Comparison of ENCODE assay signal across 10 mouse cellular contexts in the genomic region with DNA sequence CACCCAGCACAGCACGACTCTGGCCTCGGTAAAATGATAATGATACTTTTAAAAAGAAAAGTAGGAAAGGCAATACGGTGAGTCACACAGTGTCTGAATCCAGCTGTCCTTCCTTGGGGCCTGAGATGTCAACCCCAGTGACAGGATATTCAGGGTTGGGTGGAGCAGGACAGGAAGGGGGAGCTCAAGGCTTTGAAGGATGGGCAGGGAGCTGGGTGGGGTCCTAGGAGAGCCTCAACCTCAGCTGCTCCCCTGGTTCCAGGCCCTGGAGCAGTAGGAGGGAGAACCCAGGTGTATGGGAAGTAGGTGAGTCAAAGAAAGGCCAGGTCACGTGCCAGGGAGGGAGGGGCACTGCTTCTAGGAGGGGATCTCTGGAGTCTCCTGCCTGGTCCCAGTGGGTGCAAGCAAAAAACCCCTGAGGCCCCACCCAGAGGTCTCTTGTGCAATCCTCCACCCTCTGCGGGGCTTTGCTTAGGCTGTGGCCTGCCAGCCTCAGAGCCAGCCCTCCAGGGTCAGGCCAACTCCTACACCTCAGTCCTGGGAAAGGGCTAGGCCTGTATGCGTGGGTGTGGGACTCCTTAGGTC. TPM values are rescaled to one million over a fixed set of nuclear protein-coding genes. Genes with fewer than 3 reads are reported as not detected.
DNase-seq lines count a peak whose midpoint lies in the region; ATAC-seq and TF ChIP-seq lines count a peak whose summit lies in the region.
"Had no signal": no experiment of that assay in that cellular context is flagged by ENCODE, and none has a peak within 500 bp of the region (broad histone marks: within the 10 kb centered on the region; RNA-seq: fewer than 3 reads in every experiment).

No protein-coding gene starts in this region.

- no peak for TF ChIP-seq CTCF in left cerebral cortex, adult 2 months (IDR thresholded peaks at IDR 0.05)
- no peak for TF ChIP-seq CTCF in cortical plate, adult 2 months (IDR thresholded peaks at IDR 0.05; ENCODE audit: extremely low read depth, insufficient read depth, low read length)

- no peak for TF ChIP-seq POLR2A in cortical plate, adult 2 months (IDR thresholded peaks at IDR 0.05; ENCODE audit: extremely low read depth, insufficient read depth, low read length)

- intact Hi-C loops in left cerebral cortex, adult 2 months (cut with DNase I) = no loop called here

- no peaks in the 10 kb centered on the region for H3K27me3 ChIP-seq in hindbrain, embryonic 15.5 days

- H3K9ac ChIP-seq in hindbrain, embryonic 15.5 days = no peak overlapping the region

- no peak overlapping the region for H3K4me2 ChIP-seq in hindbrain, embryonic 15.5 days

- 76% methylated on average over 6 of the region's 6 CpGs for WGBS in hindbrain, embryonic 15.5 days

- H3K9me3 ChIP-seq in hindbrain, embryonic 15.5 days = no peaks in the 10 kb centered on the region
- H3K9me3 ChIP-seq: megakaryocyte, embryonic 14.5 days had no signal

- no peaks in the 10 kb centered on the region; the same call in 1 of the 2 replicates for H3K4me1 ChIP-seq in cortical plate, adult 2 months (ENCODE audit: control insufficient read depth, insufficient read depth, low read length)
- peaks cover 22% of the 10 kb centered on the region for H3K4me1 ChIP-seq in hindbrain, embryonic 15.5 days (replicated peaks)

- ATAC-seq in hindbrain, embryonic 15.5 days (ENCODE audit: low FRiP score, low read depth) = peak; percentile 28; the same call in 1 of the 2 replicates
- ATAC-seq in megakaryocyte progenitor cell, adult 5-6 weeks (replicated peaks; ENCODE audit: poor library complexity) = peak; percentile 59

- H3K36me3 ChIP-seq in hindbrain, embryonic 15.5 days = no peaks in the 10 kb centered on the region

- H3K4me3 ChIP-seq in left cerebral cortex, adult 2 months = no peak overlapping the region
- H3K4me3 ChIP-seq in cortical plate, adult 2 months (ENCODE audit: insufficient read depth, low read length) = no peak overlapping the region
- no peak overlapping the region for H3K4me3 ChIP-seq in hindbrain, embryonic 15.5 days
- H3K4me3 ChIP-seq: megakaryocyte, embryonic 14.5 days had no signal

- no peak for DNase-seq in left cerebral cortex, adult 2 months (ENCODE audit: extremely low spot score in 1 of 2, low spot score in 2 of 2)
- DNase-seq in left cerebral cortex, adult 11 months (ENCODE audit: low spot score) = no peak
- DNase-seq in layer of hippocampus, adult 18-20 months (ENCODE audit: low spot score in 2 of 2) = no peak
- DNase-seq in spleen, postnatal 14 days (ENCODE audit: low spot score in 2 of 2) = no peak
- no peak for DNase-seq in thymus, postnatal 4 days
- DNase-seq: retina, postnatal 1 day had no signal

- peak overlapping the region; percentile 67 for H3K27ac ChIP-seq in left cerebral cortex, adult 2 months
- H3K27ac ChIP-seq in cortical plate, adult 2 months (ENCODE audit: insufficient read depth, low read length) = peak overlapping the region; percentile 59
- H3K27ac ChIP-seq in hindbrain, embryonic 15.5 days (replicated peaks) = 0 out of 2 replicates have a peak overlapping the region, but pooled peaks have one; percentile 3

RNA-seq across cellular contexts. Expression of gene Id1, which starts 9.2 kb away (rescaled TPM):
- total RNA-seq in left cerebral cortex, adult 2 months (2021) = 10 to 100 TPM; 22.4 to 24.2 TPM
- polyA plus RNA-seq in cortical plate, adult 2 months (2012; rRNA removed) = 74.2 and 81.0 TPM in 2 replicates
- polyA plus RNA-seq in hindbrain, embryonic 15.5 days (2015; fragmentation: Nextera tagmentation; extraction: Ambion mirVana) = 55.3 and 57.5 TPM in 2 replicates
- 8.3 and 11.7 TPM in 2 replicates for total RNA-seq in megakaryocyte progenitor cell, adult 5-6 weeks (2015)
- total RNA-seq in megakaryocyte progenitor cell, adult 5-6 weeks (2017) = 3.6 and 7.1 TPM in 2 replicates
- total RNA-seq in layer of hippocampus, adult 18-20 months (2021) = 10 to 100 TPM; 19.5 to 22.3 TPM

RNA-seq across cellular contexts. Expression of gene Cox4i2, which starts 27.1 kb away (rescaled TPM):
- total RNA-seq in left cerebral cortex, adult 2 months (2021) = 1 to 10 TPM; 1.7 to 1.9 TPM
- 6.3 and 6.9 TPM in 2 replicates for polyA plus RNA-seq in cortical plate, adult 2 months (2012; rRNA removed)
- 6.3 TPM in 2 replicates for polyA plus RNA-seq in hindbrain, embryonic 15.5 days (2015; fragmentation: Nextera tagmentation; extraction: Ambion mirVana)
- 1.4 and 1.5 TPM in 2 replicates for total RNA-seq in megakaryocyte progenitor cell, adult 5-6 weeks (2015)
- 1.8 TPM in 1 of 2 replicates, not detected in the other for total RNA-seq in megakaryocyte progenitor cell, adult 5-6 weeks (2017)
- total RNA-seq in layer of hippocampus, adult 18-20 months (2021) = 1 to 10 TPM; 1.1 to 2.3 TPM

RNA-seq across cellular contexts. Expression of gene Mcts2, which starts 40.0 kb away (rescaled TPM):
- 10 to 100 TPM; 17.6 to 19.8 TPM for total RNA-seq in left cerebral cortex, adult 2 months (2021)
- polyA plus RNA-seq in cortical plate, adult 2 months (2012; rRNA removed) = 20.0 and 21.5 TPM in 2 replicates
- polyA plus RNA-seq in hindbrain, embryonic 15.5 days (2015; fragmentation: Nextera tagmentation; extraction: Ambion mirVana) = 32.6 and 37.3 TPM in 2 replicates
- total RNA-seq in megakaryocyte progenitor cell, adult 5-6 weeks (2015) = 8.7 and 12.3 TPM in 2 replicates
- 6.1 and 11.0 TPM in 2 replicates for total RNA-seq in megakaryocyte progenitor cell, adult 5-6 weeks (2017)
- 10 to 100 TPM; 18.3 to 19.2 TPM for total RNA-seq in layer of hippocampus, adult 18-20 months (2021)

RNA-seq across cellular contexts. Expression of gene H13, which starts 57.6 kb away (rescaled TPM):
- total RNA-seq in left cerebral cortex, adult 2 months (2021) = 10 to 100 TPM; 77.2 to 82.2 TPM
- 65.9 and 68.4 TPM in 2 replicates for polyA plus RNA-seq in cortical plate, adult 2 months (2012; rRNA removed)
- 166 and 177 TPM in 2 replicates for polyA plus RNA-seq in hindbrain, embryonic 15.5 days (2015; fragmentation: Nextera tagmentation; extraction: Ambion mirVana)
- 169 and 177 TPM in 2 replicates for total RNA-seq in megakaryocyte progenitor cell, adult 5-6 weeks (2015)
- 126 and 128 TPM in 2 replicates for total RNA-seq in megakaryocyte progenitor cell, adult 5-6 weeks (2017)
- 10 to 100 TPM; 75.0 to 76.0 TPM for total RNA-seq in layer of hippocampus, adult 18-20 months (2021)

Comparison
In these comparisons a context has a peak if more than half of its experiments do, and no peak if none do; other contexts are left out.
1. H3K27ac ChIP-seq: peak in every context shown above with its lines; median percentile 67 in left cerebral cortex, adult 2 months; 59 in cortical plate, adult 2 months; 3 in hindbrain, embryonic 15.5 days.